Mouse (Mus musculus): ENCODE results near the gene Arpc5l.
"Not testable (repeated sequence)": the region's sequence is repeated elsewhere in the genome, so short reads cannot be mapped to it uniquely, and the experiment has no call there.

The Arpc5l gene

DNA sequence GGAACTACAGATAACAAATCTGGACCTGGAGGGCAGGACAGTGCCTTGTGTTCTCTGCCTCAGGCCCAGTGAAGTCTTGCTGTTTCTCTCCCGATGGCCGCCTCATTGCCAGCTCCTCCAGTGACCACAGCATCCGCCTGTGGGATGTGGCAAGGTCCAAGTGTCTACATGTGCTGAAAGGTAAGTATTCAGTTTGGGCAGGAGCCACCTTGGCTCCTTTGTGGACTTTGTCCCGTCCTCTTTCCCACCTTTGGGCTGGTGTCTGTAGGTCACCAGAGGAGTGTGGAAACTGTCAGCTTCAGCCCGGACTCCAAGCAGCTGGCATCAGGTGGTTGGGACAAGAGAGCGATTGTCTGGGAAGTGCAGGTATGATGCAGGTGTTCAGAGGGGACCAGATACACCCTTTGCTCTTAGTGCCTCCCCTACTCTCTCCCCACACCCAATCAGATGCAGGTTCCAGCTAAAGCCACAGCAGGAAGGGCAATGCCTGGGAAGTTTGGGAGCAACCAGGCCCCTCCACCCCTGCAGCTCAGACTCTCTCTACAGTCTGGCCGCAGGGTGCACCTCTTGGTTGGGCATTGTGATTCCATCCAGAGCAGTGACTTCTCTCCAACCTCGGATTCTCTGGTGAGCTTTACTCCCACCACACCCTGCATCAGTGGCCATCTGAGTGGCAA, 5.1 kb upstream of the Arpc5l start:
- DNase-seq, result no peak

DNA sequence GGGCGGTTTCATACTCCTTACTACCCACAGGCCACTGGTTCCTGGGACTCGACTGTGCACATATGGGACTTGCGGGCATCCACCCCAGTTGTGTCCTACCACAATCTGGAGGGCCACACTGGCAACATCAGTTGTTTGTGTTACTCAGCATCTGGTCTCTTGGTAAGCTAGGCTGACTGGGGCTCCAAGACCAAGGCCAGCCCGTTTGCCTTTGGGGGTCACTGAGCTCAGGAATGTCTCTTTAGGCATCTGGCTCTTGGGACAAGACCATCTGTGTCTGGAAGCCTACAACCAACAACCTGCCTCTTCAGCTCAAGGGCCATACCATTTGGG, 4.6 kb upstream of the Arpc5l start:
- no peak for DNase-seq

DNA sequence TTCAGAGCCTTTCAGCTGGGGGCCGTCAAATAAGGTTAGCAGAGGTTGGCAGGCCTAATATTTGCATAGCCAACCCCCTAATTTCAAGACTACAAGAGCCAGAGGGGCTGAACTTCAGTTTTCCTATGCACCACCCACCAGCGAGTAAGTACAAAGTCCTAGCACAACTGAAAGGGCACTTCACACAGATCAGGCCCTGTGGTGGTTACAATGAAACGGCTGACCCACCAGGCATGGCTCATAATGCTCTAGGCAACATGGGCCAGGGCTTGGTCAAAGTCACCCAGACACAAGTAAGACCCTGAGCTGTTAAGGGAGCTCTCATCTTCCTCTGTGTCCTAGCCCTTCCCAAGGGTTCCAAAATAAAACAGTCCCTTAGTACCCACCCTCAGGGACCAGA, 3.3 kb upstream of the Arpc5l start:
- DNase-seq, result no peak

DNA sequence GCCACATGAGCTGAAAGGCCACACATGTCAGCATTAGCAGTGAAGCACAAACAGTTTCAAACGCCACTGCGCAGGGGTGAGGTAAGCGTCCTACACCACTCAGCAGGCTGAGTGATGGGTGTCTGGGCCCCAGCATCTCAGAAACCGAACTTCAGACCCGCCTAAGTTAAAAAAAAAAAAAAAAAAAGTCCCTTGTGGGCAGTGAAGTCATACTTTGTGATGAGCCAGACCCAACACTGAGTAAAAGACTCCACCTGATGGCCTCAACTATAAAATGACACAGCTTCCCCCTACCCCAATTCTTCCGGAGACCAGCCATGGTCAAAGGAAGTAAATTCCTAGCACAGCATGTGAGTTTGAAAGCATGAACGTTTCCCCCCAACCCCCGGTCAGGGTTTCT, 2.0 kb upstream of the Arpc5l start:
- DNase-seq, result no peak

DNA sequence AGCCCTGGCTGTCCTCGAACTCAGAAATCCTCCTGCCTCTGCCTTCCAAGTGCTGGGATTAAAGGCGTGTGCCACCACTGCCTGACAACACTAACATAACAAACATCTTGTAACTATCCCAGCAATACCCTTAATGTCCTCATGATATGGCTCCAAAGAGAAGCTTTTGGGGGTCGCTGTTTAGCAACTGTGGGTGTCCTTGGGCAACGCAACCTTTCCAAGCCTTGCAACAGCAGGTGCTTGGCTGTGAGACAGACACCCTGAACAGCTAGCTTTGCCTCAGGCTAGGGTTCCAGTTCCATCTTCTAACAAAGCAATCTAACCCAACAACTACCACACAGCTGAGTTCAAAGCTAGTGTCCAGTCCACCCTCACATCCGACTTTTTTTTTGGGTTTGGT, 1.6 kb upstream of the Arpc5l start:
- no peak for DNase-seq

DNA sequence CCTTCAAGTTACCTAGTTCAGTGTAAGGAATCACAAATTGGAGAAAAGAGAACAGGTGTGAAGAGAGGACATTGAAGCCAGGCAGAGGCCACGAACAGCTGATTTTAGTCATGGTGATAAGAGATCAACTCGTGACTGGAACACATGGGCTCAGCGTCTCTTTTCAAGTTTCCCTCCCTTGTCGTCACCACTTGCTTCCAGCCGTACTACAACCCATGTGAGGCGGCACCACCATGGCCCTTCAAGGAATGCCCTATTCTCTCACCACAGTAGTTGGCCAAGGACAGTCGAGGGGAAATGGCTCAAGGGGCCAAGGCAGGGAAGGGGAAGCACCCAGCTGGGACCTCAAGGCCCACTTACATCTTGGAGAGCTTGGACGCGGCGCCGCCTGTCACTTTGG, 776 bp upstream of the Arpc5l start:
- no peak for DNase-seq

DNA sequence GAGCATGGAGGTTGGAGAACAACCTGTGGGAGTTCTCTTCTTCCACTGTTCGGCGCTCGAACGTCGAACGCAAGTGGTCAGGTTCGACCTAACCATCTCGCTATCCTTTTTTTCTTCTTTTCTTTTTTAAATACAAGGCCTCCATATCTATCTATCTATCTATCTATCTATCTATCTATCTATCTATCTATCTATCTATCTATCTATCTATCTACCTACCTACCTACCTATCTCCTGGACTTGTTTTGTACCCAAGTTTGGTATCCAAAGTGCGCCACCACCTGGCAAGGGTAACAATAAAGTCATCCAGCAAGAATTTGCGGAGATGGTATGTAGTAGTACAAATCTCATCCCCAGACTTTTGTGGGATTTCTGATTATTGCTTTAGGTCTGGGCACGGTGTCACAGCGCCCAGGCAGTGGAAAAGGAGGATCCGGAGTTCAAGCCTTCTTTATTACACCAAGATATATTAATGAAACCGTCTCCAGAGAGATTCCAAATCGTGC, 479 bp downstream of the Arpc5l start, which contains the start of gene Rpl35:
Rpl35 (minus strand) TSS at position 51 of the 506 bp plus-strand sequence.
- no peak for DNase-seq

DNA sequence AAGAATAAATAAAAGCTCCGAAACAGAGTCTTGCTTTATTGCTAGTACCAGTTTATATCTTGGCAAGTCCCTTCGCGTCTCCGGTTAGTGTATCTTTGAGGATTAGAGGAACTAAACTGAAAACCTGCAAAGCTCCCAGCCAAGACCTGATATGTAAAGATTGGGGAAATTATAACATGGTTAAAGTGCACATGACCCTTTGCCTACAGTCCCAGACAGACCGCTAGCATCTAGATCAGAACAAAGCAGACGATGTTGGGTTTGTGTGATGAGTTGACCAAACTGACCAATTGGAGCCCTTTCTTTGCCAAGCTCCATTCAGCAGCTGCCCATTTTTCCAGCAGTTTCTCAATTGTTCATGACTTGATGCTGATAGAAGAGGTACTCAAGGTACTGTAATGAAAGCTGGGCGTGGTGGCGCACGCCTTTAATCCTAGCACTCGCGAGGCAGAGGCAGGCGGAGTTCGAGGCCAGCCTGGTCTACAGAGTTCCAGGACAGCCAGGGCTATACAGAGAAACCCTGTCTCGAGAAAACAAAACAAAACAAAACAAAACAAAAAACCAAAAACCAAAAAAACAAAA, 1.1 kb downstream of the Arpc5l start:
- DNase-seq, result no peak

DNA sequence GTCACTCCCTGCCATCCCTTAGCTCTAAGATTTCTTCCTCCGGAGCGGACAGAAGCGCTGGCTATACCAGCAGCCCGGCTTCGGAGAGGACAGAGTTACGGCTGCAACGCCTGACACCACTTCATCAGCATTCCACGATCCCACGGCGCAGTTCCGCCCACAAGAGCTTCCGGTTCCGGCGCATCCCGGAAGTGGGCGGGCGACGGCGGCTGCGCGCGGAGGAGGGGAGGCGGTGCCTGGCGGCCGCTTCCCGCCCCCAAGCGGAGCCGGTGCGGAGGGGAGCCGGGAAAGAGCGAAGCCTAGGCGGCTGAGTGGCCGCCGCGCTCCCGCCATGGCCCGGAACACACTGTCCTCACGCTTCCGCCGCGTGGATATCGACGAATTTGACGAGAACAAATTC, 2.7 kb downstream of the Arpc5l start:
- DNase-seq, result peak; percentile 88

DNA sequence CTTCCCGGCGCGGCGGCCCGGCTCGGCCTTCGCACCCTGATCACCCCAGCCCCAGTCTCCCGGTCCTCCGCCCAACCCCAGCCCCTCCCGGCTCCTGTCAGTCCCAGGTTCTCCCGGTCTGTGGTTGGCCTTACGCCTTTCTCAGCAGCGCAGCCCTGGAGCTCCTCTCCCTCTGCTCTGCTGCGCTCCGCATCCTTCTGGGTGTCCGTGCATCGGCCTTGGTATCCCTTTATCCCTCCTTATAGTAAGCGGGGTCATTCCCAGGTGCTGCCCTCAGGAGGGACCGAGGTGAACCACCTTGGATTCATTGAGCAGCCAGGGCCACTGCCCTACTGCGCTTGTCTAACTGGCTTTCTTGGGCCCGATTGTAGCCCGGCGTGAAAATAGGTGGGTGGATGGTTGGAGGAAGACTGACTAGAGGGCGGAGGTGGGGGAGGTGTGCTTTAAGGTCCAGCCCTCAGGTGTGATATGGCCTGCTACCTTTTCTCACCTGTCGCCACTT, 3.3 kb downstream of the Arpc5l start:
- DNase-seq, result no peak

DNA sequence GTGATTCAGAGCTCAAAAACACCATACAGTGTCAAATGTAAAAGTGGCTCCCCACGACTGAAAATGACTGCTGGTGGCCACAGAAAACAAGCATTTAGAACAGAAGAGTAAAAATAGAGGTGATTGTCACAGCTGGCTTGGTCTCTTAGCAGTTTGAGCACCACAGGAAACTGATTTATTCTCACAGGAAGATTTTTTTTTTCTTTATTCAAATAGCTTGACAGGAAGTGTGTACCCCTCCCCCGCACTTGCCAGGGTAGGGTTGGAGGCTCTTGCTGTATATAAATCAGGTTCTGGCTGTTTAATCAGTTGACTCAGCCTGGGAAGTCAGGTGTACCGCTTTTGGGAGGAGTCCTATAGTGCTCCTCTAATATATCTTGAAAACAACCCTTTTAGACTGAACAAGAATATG, 3.8 kb downstream of the Arpc5l start:
- DNase-seq, result no peak

DNA sequence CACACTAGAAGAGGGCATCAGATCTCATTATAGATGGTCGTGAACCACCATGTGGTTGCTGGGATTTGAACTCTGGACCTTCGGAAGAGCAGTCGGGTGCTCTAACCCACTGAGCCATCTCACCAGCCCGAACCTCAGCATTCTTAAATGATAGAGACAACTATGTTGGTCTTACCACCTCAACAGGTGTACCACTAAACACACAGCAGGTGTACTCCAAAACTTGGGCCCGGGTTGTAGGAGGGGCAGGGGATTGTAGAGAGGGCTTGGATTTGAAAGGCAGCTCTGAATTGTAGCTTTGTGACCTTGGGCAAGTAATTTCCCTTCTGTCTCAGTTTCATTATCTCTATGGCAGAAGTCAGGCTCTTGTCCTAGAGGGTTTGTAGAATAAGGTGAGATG, 5.0 kb downstream of the Arpc5l start:
- not testable (repeated sequence) for DNase-seq

DNA sequence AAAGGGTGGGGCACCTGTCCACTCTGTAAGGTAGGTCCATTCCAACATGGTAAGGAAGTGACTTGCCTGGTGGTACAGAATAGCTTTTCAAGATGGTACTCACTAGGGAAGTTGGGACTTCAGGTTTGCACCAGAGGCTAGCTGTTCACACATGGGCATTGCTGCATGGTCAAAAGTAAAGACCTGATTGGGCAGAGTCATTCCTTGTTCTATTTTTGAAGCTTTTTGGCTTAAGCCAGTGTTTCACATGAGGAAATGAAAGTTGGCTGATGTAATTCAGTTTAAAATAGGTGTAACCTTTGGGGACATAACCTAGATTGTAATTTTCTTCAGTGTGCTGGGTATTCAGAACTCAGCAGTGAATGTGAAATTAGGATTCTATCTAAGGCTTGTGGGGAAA, 6.1 kb downstream of the Arpc5l start:
- no peak for DNase-seq

DNA sequence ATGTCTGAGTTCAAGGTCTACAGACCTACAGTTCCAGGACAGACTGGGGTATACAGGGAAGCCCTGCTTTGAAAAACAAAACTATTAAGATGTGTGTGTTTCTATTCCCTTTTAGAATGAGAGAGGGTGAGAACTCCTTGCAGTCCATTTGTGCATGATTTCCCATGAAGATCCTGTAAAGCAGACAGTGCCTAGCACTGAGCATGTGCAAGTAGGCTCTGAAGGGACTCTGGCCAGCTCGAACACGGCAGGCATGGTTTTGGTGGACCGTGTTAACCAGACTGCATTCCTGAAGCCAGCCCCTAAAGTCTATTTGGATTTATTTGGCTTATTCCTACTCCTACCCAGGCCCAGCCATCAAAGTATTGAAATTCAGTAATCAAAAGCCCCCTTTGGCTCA, 6.8 kb downstream of the Arpc5l start:
- no peak for DNase-seq

DNA sequence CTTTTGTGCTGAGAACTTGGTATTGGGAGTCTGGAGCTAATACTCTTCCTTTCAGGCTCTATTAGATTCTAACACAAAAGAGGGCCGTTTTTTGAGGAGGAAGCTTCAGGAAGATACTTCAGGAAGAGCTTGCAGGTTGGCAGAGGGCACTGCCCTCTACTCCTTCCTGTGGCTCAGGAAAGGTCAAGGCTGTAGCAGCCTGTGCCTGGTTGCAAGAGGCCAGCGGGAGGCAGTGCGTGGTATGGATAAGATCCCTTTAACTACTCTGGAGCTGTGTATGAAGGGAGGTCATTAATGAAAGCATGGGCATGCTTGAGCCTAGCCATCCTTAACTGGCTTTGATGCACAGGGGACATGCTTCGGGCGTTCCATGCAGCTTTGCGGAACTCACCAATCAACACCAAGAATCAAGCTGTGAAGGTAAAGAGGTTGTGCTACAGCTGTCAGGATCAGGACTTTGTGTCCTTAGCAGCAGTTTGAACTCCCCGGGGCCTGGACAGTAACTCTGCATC, 7.7 kb downstream of the Arpc5l start:
- DNase-seq, result no peak

DNA sequence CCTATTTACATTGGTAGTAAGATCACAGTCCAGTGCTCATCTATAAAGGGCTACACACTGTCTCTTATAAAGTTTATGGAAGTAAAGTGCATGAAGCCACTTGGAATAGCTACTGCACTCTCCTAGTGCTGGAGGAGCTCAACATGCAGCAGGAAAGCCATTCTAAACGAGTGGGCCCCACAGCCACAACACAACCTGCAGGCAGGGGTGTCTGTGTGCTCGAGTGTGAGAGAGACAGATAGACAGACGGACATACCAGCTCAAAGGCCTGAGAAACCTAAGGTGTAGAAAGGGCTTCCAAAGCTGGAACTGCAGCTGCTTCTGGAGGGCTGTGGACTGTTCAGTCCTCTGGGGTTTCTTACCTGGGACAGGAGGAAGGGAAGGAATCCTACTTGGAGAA, 11.4 kb downstream of the Arpc5l start:
- DNase-seq, result no peak

DNA sequence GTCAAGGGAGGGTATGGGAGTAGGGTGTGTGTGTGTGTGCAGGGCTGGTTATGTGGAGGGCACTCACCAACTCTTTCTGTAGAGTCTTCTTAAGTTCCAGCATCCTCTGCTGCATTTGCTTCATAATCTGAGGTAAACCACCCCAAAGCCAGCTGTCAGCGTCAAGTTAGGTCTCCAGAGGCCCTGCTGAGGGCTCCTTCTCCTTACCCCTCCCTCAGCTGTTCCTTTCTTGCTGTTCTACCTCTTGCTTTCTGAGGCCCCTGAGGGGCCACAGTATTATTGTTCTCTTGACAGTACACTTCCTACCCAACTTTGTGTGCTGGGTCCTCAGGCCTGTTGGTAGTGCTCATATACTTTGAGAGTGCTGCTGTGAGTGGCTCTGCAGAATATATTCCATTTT, 14.9 kb downstream of the Arpc5l start:
- DNase-seq, result no peak

DNA sequence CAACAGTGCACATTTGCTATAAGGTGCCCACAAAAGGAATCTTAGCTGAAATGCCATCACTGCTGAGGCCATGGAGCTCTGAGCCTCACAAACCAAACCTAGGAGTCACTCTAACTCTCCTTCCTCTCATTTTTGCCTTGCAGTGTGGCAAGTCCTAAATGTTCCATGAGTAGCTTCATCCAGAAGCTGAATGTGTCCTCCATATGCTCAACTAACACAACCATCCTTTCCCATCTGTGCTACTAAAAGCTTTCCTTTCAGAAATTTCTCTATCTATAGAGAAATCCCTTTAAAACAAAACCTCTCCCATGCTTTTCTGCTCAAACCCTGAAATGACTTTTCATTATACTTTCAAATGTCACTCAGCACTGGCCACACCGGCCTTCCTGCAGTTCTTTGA, 26.5 kb downstream of the Arpc5l start:
- DNase-seq, result no peak

DNA sequence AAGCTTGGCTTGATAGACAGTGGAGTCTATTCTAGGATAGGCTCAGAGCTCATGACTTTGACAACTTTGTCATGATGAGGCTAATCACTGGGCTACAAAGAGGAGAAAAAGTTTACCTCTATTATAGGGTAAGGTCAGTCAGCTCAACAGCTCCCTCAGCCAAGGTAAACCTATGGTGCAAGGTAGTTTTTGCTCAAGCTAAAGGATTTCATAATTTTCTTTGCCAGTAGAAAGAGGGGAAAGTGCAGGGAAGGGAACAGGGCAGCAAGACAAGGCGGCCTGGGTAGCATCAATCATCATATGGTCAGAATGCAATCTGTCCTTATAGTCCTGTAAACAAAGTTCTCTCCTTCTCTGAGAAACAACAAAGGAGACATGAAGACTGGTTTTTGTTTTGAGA, 35.1 kb downstream of the Arpc5l start:
- no peak for DNase-seq

DNA sequence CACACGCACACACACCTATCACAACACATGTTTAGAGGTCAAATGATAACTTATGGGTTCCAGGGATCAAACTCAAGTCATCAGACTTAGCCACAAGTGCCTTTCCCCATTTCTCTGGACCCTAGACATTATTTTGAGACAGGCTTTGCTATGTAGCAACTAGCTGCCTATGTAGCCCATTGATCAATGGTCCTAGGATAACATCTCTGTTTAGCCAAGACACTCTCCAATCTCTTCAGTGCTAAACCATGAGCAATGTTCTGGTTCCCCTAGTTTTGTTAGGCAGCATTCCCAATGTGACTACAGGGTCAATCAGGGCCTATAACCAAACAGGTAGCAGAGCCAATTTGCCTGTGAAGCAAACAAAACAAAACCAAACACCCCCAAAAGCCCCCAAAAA, 43.4 kb downstream of the Arpc5l start:
- no peak for DNase-seq

DNA sequence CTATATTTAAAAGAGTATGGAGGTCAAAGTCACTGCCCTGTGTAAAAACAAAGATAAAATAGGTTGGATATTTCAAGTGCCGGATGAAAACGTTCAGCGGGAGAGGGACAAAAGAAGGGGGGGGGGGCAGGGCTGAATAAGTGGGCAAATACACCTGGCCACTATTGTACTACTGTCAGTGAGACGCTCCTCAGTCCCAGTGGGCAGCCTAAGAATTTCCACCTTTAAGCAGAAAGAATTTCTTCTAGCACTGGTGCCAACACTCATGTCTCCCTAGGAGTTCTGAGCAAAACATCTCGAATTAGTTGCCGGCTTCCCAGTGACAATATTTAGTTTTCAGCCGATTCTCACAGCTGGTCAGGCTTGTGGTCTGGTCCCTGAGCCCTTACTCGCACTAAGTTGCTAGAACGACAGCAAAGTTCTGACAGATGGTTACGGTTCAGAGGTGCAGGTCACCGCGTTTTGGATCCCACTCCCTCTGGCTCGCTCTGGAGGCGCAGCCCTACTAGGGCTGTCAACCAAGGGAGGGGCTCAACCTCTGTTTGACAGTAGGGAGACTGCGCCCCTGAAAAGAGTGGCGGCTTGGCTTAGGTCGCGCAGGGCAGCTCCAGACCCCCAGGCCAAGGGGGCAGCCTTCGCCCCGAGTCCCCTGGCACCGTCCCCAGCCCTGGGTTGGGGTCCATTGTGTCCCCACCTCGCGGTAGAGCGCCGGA, 59.7 kb downstream of the Arpc5l start:
- DNase-seq, result no peak
